Mouse (Mus musculus): ENCODE measurements around the gene Tecpr2. TPM values are rescaled to one million over a fixed set of nuclear protein-coding genes. Genes with fewer than 3 reads are reported as not detected.

Gene Tecpr2
- total RNA-seq, 4 experiments from 2014 or later, result 40.1 to 46.1 (median 44.4) TPM

DNA sequence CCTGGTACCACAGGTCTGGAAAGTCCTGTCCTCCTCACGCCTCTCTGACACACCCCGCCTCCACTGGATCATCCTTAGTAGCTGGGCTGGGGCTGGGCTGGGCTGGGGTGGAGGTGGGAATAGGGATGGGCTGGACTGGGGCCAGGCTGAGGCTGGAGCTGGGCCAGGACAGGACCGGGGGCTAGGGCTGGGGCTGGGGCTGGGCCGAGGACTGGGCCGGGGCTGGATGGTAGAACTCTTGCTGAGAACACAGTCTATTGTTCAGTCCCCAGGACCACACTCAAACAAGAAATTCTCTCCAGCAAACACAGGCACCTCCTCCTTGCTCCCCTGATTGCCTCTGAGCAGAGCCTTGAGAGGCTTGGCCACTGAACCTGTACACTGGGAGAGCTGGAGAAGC, 117.3 kb downstream of the Tecpr2 start:
- DNase-seq (ENCODE audit: low spot score in 2 of 2), result no peak

DNA sequence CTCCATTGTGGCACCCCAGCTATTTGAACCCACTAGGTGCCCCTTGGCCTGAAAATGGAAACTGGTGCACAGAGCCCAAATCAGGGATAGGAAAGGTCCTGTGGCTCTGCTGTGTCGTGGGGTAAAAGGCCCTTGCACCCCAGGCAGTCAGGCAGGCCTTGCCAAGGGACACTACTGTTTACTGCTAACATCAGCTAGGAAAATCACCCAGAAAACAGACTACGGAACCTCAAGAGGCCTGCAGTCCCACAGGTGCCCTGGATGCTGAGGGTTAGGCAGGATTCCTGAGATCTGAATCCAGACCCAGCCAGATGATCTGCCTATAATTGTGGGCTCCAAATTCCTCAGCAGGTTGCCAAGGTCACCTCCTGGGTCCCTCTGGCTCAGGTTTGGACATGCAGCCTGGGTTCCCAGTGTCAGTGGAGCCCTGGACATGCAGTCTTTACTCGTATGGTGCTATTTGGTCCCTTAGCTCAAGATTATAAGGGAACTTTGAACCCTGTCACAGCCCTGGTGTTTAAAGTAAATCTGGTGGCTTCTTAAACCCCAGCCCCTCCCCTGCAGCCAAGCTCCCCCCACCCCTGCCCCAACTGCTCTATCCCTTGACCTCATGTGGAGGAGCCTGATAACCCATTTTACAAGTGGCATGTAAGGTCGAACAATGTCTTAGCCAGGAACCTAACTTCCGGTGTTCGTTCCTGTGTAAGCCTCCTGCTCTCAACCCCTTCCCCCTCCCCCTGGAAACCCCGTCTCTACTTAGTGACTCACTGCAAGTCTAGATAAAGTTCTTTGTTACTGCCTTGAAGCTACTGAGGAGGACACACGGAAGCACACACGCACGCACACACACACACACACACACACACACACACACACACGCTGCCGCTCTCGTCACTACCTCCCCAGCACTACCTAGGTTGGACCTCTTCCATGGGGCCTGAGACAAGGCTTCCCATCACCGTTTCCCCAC, 118.4 kb downstream of the Tecpr2 start:
- no peak for DNase-seq (ENCODE audit: low spot score in 2 of 2)

GRCm38 (mm10) chr12:111008500-111009490, 119.7 kb downstream of the Tecpr2 start:
- no peak for DNase-seq (ENCODE audit: low spot score in 2 of 2)

GRCm38 (mm10) chr12:111009615-111010257, 120.7 kb downstream of the Tecpr2 start:
- DNase-seq (ENCODE audit: low spot score in 2 of 2), result no peak

DNA sequence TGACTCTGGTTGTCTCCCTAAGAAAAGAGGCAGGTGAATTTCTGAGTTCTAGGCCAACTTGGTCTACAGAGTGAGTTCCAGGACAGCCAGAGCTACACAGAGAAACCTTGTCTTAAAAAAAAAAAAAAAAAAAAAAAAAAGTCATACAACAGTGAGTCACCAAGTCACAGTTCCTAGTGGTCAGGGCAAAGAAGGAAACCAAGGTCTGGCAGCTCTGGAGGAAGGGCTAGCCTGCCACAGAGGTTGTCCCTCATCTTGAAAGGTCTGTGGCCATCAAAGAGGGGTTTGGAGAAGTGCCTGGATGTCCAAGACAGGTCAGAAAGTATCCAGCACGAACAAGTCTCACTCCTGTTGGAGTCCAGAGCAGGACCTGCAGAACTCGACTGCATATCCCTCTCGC, 127.7 kb downstream of the Tecpr2 start:
- no peak for DNase-seq (ENCODE audit: low spot score in 2 of 2)

GRCm38 (mm10) chr12:111018068-111018467, 129.0 kb downstream of the Tecpr2 start:
- no peak for DNase-seq (ENCODE audit: low spot score in 2 of 2)

- DNase-seq (ENCODE audit: low spot score in 2 of 2), result no peak
Measured at GRCm38 (mm10) chr12:111019086-111019485, 130.0 kb downstream of the Tecpr2 start.

- no peak for DNase-seq (ENCODE audit: low spot score in 2 of 2)
Measured at GRCm38 (mm10) chr12:111021138-111021537, 132.1 kb downstream of the Tecpr2 start.

DNA sequence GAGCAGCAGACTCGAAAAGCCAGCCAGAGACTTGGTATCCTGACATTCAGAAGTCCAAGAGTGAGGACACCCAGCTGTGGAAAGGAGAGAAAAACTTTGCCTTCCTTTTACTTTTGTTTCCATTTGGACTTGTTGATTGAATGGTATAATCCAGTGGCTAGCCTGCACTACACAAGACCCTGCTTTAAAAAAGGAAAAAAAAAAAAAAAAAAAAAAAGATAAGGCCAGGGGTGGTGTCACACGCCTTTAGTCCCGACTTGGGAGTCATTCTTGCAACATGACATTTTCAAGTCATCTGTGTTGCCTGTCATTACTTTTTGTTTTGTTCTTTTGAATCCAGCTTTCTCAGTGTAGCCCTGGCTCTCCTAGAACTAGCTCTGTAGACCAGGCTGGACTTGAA, 132.5 kb downstream of the Tecpr2 start:
- no peak for DNase-seq (ENCODE audit: low spot score in 2 of 2)

Other genes with a start within 250 kb of the Tecpr2 start
- gene 1700001K19Rik, start 206.6 kb upstream of the Tecpr2 start, total RNA-seq (2022), result not detected
- gene Hsp90aa1, start 186.5 kb upstream of the Tecpr2 start, total RNA-seq (2022), result 1,000 to 10,000 TPM in 2 of 4 experiments, 100 to 1,000 TPM in 2; 961 to 1,174 (median 991) TPM
- 10 to 100 TPM; 44.8 to 62.6 (median 50.4) TPM for gene Wdr20, start 151.3 kb upstream of the Tecpr2 start, total RNA-seq (2022)
- 10 to 100 TPM in 3 of 4 experiments, 1 to 10 TPM in 1; 7.5 to 14.1 (median 11.5) TPM for gene Mok, start 48.3 kb upstream of the Tecpr2 start, total RNA-seq (2022)
- 10 to 100 TPM; 12.3 to 15.4 (median 14.8) TPM for gene Zfp839, start 39.0 kb upstream of the Tecpr2 start, total RNA-seq (2022)
- 10 to 100 TPM; 47.1 to 66.8 (median 55.9) TPM for gene Cinp, start 119 bp upstream of the Tecpr2 start, total RNA-seq (2022)
- gene Ankrd9, start 89.8 kb downstream of the Tecpr2 start, total RNA-seq (2022), result 10 to 100 TPM; 12.5 to 14.0 (median 12.8) TPM
- gene Rcor1, start 150.1 kb downstream of the Tecpr2 start, total RNA-seq (2022), result 10 to 100 TPM; 14.9 to 19.8 (median 17.1) TPM

Measured in layer of hippocampus, adult 8-10 months (tissue).